Mouse (Mus musculus) MEL (cell line): ENCODE results near the gene Dusp1. TPM values are rescaled to one million over a fixed set of nuclear protein-coding genes. Genes with fewer than 3 reads are reported as not detected.

Experiments
- DNase-seq: peaks from one replicate; pipeline ENCODE4 v3.0.0; 2011; ENCODE audit warnings: low read depth, low spot score
- H3K27ac ChIP-seq: 2 replicates; pipeline ENCODE4 v1.5.1; 2012; ENCODE audit warnings: low read depth, mild to moderate bottlenecking, control low read depth, low read length, moderate library complexity; ENCODE audit not compliant: control insufficient read depth
- H3K27me3 ChIP-seq, 2 experiments: fragments of 150-350 bp in 1 of 2; sonication (generic) in 1 of 2; 2 replicates each; pipeline ENCODE4 v1.6.1; 2012; ENCODE audit warnings: low read length in 2 of 2, mild to moderate bottlenecking in 2 of 2, improper control_type of control experiment in 1 of 2, moderate library complexity in 1 of 2; ENCODE audit not compliant: insufficient read depth in 2 of 2, control insufficient read depth in 1 of 2
- H3K36me3 ChIP-seq, 2 experiments: 2 replicates each; pipeline ENCODE4 v1.6.1; 2012 to 2014; ENCODE audit warnings: low read length in 2 of 2, improper control_type of control experiment in 1 of 2, inconsistent platforms in 1 of 2, mild to moderate bottlenecking in 1 of 2; ENCODE audit not compliant: insufficient read depth in 2 of 2, control insufficient read depth in 1 of 2
- H3K4me1 ChIP-seq, 2 experiments: fragments of 150-350 bp in 1 of 2; sonication (generic) in 1 of 2; 2 replicates each; pipeline ENCODE4 v1.6.1; 2012; ENCODE audit warnings: low read length in 2 of 2, improper control_type of control experiment in 1 of 2, mild to moderate bottlenecking in 1 of 2; ENCODE audit not compliant: insufficient read depth in 2 of 2, control insufficient read depth in 1 of 2
- H3K4me3 ChIP-seq, 2 experiments: fragments of 150-350 bp in 1 of 2; sonication (generic) in 1 of 2; 2 replicates each; pipeline ENCODE4 v1.5.1; 2012; ENCODE audit warnings: low read depth in 2 of 2, low read length in 2 of 2, mild to moderate bottlenecking in 2 of 2, moderate library complexity in 2 of 2, control low read depth in 1 of 2, improper control_type of control experiment in 1 of 2; ENCODE audit not compliant: control insufficient read depth in 1 of 2, insufficient read depth in 1 of 2
- H3K79me2 ChIP-seq: 2 replicates; pipeline ENCODE4 v1.6.1; 2012; ENCODE audit warnings: mild to moderate bottlenecking, low read length, moderate library complexity; ENCODE audit not compliant: control insufficient read depth, poor library complexity, insufficient read depth
- H3K9ac ChIP-seq: 2 replicates; pipeline ENCODE4 v1.6.1; 2012; ENCODE audit warnings: low read depth, mild to moderate bottlenecking, control low read depth, low read length, moderate library complexity; ENCODE audit not compliant: control insufficient read depth, poor library complexity, severe bottlenecking
- H3K9me3 ChIP-seq: fragments of 150-350 bp; sonication (generic); replicated peaks from 2 replicates; pipeline ENCODE4 v1.6.1; 2012; ENCODE audit warnings: mild to moderate bottlenecking, low read length, improper control_type of control experiment, moderate library complexity; ENCODE audit not compliant: insufficient read depth
- BHLHE40 ChIP-seq: IDR thresholded peaks from 2 replicates; pipeline ENCODE4 v1.6.1; 2012; ENCODE audit warnings: low read depth, mild to moderate bottlenecking, inconsistent platforms, low read length, improper control_type of control experiment, borderline replicate concordance
- GATA1 ChIP-seq: IDR thresholded peaks from 2 replicates; pipeline ENCODE4 v1.6.1; 2011; ENCODE audit warnings: low read depth, low read length, improper control_type of control experiment
- HCFC1 ChIP-seq: IDR thresholded peaks from 2 replicates; pipeline ENCODE4 v1.6.1; 2012; ENCODE audit warnings: low read depth, mild to moderate bottlenecking, inconsistent platforms, low read length, improper control_type of control experiment, moderate library complexity
- MAX ChIP-seq: IDR thresholded peaks from 2 replicates; pipeline ENCODE4 v1.6.1; 2011; ENCODE audit warnings: low read length, improper control_type of control experiment
- MAZ ChIP-seq: IDR thresholded peaks from 2 replicates; pipeline ENCODE4 v1.6.1; 2012; ENCODE audit warnings: low read depth, mild to moderate bottlenecking, inconsistent platforms, low read length, improper control_type of control experiment
- POLR2AphosphoS2 ChIP-seq: IDR thresholded peaks from 2 replicates; pipeline ENCODE4 v1.6.1; 2011; ENCODE audit warnings: low read length, improper control_type of control experiment
- SIN3A ChIP-seq: IDR thresholded peaks from 2 replicates; pipeline ENCODE4 v1.6.1; 2012; ENCODE audit warnings: low read length, improper control_type of control experiment, inconsistent platforms
- TCF12 ChIP-seq: IDR thresholded peaks from 2 replicates; pipeline ENCODE4 v1.6.1; 2014; ENCODE audit warnings: low read depth, mild to moderate bottlenecking, inconsistent platforms, low read length, improper control_type of control experiment, moderate library complexity
- UBTF ChIP-seq: IDR thresholded peaks from 2 replicates; pipeline ENCODE4 v1.6.1; 2012; ENCODE audit warnings: low read depth, mild to moderate bottlenecking, inconsistent platforms, low read length, improper control_type of control experiment, moderate library complexity, borderline replicate concordance; ENCODE audit not compliant: insufficient read depth
- USF1 ChIP-seq: IDR thresholded peaks from 2 replicates; pipeline ENCODE4 v1.6.1; 2014; ENCODE audit warnings: low read depth, mild to moderate bottlenecking, inconsistent platforms, low read length, improper control_type of control experiment, moderate library complexity
- USF2 ChIP-seq, 2 experiments: IDR thresholded peaks; 2 replicates each; pipeline ENCODE4 v1.6.1; 2011 to 2012; ENCODE audit warnings: improper control_type of control experiment in 2 of 2, low read length in 2 of 2, borderline replicate concordance in 1 of 2, inconsistent platforms in 1 of 2, low read depth in 1 of 2, mild to moderate bottlenecking in 1 of 2; ENCODE audit not compliant: insufficient read depth in 1 of 2
- ZNF384 ChIP-seq: IDR thresholded peaks from 2 replicates; pipeline ENCODE4 v1.6.1; 2012; ENCODE audit warnings: low read depth, mild to moderate bottlenecking, inconsistent platforms, low read length, improper control_type of control experiment
- polyA plus RNA-seq, 2 experiments: library from polyadenylated mRNA; stranded (reverse) in 1 of 2; unstranded in 1 of 2; fragments of >175 nt in 1 of 2; fragments of >200 nt in 1 of 2; gene quantifications; 2 replicates each; pipeline versions ENCODE4 v1.2.1 to v1.2.4; 2012; ENCODE audit warnings: low replicate concordance in 2 of 2, low read depth in 1 of 2; ENCODE audit not compliant: insufficient read length in 2 of 2, insufficient read depth in 1 of 2, missing spikeins in 1 of 2
- total RNA-seq: library from RNA; depleted of rRNA; stranded (reverse); fragments of 300-350 nt; gene quantifications from 2 replicates; pipeline ENCODE4 v1.2.3, GENCODE M21; 2012

Dusp1 gene
- total and polyA plus RNA-seq, 3 experiments, result 0.96 to 5.0 TPM; not detected in 1

DNA sequence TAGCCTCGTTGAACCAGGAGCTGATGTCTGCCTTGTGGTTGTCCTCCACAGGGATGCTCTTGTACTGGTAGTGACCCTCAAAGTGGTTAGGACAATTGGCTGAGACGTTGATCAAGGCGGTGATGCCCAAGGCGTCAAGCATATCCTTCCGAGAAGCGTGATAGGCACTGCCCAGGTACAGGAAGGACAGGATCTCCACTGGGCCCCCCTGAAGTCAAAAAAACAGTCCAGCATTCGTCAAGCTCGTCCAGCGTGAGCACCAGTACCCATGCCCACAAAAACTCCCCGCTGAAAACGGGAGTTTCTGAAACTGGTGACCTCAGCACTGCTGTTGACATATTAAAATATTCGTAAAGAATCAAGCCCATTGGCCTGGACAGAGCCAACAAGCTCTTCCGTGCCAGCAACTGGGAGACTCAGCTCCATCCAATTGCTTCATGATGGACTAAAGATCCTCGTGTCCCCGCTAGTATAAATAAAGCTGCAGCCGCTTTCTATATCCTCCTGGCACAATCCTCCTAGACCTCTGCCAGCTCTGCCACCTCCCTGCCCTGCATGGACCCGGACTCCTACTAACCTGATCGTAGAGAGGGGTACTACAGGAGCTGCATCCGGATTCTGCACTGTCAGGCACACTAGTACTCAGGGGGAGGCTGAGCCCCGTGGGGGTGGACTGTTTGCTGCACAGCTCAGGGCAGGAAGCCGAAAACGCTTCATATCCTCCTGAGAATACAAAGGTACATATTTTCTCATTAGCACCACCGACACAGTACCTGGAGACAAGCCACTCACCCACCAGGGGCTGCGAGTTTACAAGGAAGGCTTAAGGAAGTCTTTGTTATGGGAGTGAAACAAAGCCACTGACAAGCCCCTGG is 54.7 kb downstream of the Dusp1 start:
- no peaks in the 10 kb centered on the region for H3K27me3 ChIP-seq
- peaks cover 11% of the 10 kb centered on the region for H3K79me2 ChIP-seq
- DNase-seq, result no peak
- peak overlapping the region; percentile 86 for H3K9ac ChIP-seq
- peak overlapping the region; percentile 83; the same call in 1 of the 2 replicates for H3K27ac ChIP-seq
- H3K36me3 ChIP-seq, result peaks cover 0 to 11% of the 10 kb centered on the region in 2 experiments; a peak in 2 of 4 replicates
- no peak for TF ChIP-seq ZNF384
- TF ChIP-seq UBTF, result no peak
- no peak for TF ChIP-seq MAX
- TF ChIP-seq TCF12, result no peak
- no peak for TF ChIP-seq POLR2AphosphoS2
- no peak for TF ChIP-seq HCFC1
- TF ChIP-seq SIN3A, result no peak; the same call in 1 of the 2 replicates
- TF ChIP-seq MAZ, result no peak
- TF ChIP-seq USF1, result no peak
- peaks cover 9 to 30% of the 10 kb centered on the region in 2 experiments for H3K4me1 ChIP-seq
- H3K9me3 ChIP-seq, result no peaks in the 10 kb centered on the region
- peak overlapping the region; percentile 64 to 78 for H3K4me3 ChIP-seq

DNA sequence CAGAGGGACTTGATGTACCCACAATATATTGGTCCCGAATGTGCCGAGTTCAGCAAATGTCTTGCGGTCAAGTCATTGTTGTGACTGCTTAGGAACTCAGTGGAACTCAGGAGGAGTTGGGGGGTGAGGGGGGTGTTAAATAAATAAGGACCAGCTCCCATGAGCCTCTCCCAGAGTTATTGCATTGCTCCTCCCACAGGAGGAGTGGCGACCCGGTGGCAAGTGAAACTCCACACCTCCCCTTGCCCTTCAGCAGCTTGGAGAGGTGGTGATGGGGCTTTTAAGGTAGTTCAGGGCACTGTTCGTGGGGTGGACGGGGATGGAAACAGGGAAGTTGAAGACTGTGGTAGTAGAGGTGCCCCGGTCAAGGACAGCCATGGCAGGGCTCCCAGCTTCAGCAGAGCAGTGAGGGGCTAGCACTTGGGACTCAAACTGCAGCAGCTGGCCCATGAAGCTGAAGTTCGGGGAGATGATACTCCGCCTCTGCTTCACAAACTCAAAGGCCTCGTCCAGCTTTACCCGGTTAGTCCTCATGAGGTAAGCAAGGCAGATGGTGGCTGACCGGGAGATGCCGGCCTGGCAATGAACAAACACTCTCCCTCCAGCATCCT is 55.8 kb downstream of the Dusp1 start:
- Histone ChIP-seq H3K27ac (no peak overlapping the region), H3K9ac (no peak overlapping the region), H3K4me3 (no peak overlapping the region), H3K4me1 (peaks cover 9 to 29% of the 10 kb centered on the region in 2 experiments), H3K79me2 (peaks cover 11% of the 10 kb centered on the region), H3K9me3 (no peaks in the 10 kb centered on the region), H3K27me3 (no peaks in the 10 kb centered on the region), H3K36me3 (peaks cover 0 to 11% of the 10 kb centered on the region in 2 experiments; a peak in 2 of 4 replicates)
- no peak for TF ChIP-seq GATA1
- TF ChIP-seq, all 39 proteins: peak for 0
- DNase-seq, result no peak

DNA sequence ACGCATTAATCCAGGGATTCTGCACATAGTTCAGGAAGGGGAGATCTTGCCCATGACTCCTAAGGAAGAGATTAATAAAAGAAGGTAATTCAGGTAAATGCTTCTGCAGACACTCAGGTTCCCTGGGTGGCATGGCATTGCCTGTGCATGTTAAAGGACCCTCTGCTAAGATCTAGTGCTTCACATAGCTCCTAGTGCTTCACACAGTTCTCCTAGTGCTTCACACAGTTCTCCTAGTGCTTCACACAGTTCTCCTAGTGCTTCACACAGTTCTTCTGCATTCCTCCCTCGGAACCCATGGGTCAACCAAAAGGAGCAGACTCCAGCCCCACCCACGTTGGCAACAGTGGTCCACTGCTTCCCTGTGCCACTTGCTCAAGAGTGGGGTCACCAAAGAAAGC is 56.7 kb downstream of the Dusp1 start:
- Histone ChIP-seq H3K27me3 (no peaks in the 10 kb centered on the region), H3K79me2 (peaks cover 11% of the 10 kb centered on the region), H3K4me1 (peaks cover 9 to 23% of the 10 kb centered on the region in 2 experiments), H3K9me3 (no peaks in the 10 kb centered on the region), H3K27ac (no peak overlapping the region), H3K9ac (no peak overlapping the region), H3K4me3 (no peak overlapping the region), H3K36me3 (peaks cover 0 to 11% of the 10 kb centered on the region in 2 experiments; a peak in 2 of 4 replicates)
- no peak for DNase-seq
- TF ChIP-seq USF2 (IDR thresholded peaks at IDR 0.05; ENCODE audit: borderline replicate concordance in 1 of 2, insufficient read depth in 1 of 2, low read depth in 1 of 2, low read length in 2 of 2), result no peak
- no peak for TF ChIP-seq MAZ
- TF ChIP-seq BHLHE40, result no peak
